Mouse (Mus musculus) neutrophil, adult 5-6 weeks (primary cell): ENCODE results near the gene Nsdhl. TPM values are rescaled to one million over a fixed set of nuclear protein-coding genes. Genes with fewer than 3 reads are reported as not detected.

Source experiments
- ATAC-seq: fragments of 151-379, 151-347 bp; 2 replicates; pipeline ENCODE4 v1.8.0; 2017; ENCODE audit warnings: mild to moderate bottlenecking, moderate TSS enrichment; ENCODE audit not compliant: insufficient number of reproducible peaks, poor library complexity, low FRiP score, severe bottlenecking; ENCODE audit errors: extremely low read depth
- total RNA-seq: library from RNA; stranded (forward); fragments of 200-1000 nt; gene quantifications from 2 replicates; pipeline ENCODE4 v1.2.3, GENCODE M21; 2017

Nsdhl gene
- total RNA-seq, 1 experiment from 2014 or later = 7.9 TPM

DNA sequence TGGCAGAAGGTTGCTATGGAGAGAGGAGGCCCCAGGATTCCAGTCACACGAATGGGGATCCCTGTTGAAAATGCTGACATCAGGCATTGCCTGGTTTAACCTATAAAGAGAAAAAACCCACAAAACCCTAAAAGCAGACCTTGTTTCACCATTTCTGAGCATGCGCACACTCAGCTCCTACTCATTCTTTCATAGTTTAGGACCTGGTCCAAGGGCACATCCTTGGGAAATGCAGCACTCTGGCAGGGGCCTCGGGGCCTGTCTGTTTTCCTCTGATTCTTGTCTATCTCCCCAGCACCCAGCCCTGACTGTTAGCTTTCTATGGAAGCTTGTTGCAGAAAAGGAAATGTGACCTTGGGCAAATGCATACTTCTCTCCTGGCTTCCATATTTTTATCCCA is 72.2 kb downstream of the Nsdhl start:
- ATAC-seq = no peak

DNA sequence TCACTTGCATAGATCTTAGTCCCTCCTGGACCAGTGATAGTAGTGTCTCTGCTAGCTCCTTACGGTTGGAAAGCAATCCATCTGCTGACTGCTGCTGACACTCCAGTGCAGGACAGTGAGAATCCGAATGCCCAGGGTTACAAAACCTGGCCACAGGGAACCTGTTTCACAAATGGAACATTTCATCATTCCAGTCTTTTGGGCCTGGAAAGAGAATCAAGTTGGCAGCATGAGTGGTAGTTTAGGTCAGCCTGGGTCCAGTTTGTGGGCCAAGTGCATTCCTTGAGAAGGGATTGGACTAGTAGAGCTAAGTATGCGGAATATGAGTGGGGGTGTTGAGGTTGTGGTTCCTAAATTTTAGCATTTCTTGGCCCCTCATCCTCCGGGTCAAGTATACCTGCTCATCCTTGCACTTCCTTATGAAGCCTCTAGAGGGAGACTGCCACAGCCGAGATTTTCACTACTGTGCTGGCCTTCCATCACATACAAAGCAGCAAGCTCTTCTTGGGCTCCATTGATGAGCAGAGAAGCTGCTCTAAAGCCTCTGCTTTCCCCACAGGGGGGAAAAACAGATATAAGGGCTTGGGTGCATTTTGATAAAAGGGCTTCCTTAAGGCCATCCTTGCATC is 74.0 kb downstream of the Nsdhl start:
- ATAC-seq = no peak

DNA sequence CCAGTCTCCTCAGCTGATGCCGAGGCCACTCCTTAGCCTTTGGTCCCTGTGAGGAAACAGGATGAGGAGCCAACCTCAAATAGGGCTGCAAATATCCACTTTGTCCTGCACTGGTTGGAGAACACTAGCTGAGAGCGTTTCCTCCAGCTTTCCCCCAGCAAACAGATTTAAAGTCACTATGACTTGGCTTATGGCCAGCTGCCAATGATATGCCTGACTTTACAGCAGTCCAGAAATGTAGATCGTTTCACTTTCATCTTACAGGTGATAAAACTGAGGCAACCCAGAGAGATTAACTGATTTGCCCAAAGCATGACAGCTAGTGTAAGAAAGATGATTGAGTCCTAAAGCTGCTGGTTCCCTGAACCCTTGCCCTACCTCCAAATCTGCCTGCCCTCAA is 77.2 kb downstream of the Nsdhl start:
- ATAC-seq = no peak

DNA sequence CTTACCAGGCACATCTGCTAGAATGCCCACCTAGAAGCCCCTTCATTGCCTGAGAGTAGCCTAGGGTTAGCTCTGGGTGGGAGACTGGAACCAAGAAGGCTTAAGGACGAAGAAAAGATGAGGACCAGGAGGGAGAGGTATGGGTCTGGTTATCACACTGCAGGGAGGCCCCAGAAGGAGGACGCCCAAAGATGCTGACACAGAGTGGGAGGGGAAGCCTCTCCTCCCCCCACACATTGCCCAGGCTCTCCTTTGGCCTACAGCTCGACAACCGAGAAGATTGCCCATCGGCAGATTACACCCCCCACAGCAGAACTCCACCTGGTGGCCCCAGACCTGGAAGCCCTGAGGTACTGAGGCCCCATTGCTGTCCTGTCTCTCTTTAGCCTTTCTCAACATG is 84.8 kb downstream of the Nsdhl start:
- no peak for ATAC-seq

DNA sequence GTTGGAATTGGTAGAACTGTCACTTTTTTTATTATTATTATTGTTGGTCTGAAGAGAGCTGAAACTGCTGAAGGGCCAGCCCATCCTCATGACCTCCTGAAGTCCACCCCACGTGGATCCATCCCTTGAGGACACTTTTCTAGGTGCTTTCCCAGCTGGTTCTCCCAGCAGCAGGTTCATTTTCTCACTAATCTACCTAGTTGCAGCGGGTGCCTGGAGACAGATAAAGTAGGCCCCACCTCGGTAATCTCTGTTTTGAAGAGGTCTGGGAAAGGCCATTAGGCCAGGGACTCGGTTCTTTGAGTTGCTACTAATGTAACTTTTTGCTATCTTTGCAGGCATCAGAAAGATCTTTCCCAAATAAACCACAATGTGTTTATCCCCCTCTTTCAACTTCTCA is 87.3 kb downstream of the Nsdhl start:
- ATAC-seq = no peak

DNA sequence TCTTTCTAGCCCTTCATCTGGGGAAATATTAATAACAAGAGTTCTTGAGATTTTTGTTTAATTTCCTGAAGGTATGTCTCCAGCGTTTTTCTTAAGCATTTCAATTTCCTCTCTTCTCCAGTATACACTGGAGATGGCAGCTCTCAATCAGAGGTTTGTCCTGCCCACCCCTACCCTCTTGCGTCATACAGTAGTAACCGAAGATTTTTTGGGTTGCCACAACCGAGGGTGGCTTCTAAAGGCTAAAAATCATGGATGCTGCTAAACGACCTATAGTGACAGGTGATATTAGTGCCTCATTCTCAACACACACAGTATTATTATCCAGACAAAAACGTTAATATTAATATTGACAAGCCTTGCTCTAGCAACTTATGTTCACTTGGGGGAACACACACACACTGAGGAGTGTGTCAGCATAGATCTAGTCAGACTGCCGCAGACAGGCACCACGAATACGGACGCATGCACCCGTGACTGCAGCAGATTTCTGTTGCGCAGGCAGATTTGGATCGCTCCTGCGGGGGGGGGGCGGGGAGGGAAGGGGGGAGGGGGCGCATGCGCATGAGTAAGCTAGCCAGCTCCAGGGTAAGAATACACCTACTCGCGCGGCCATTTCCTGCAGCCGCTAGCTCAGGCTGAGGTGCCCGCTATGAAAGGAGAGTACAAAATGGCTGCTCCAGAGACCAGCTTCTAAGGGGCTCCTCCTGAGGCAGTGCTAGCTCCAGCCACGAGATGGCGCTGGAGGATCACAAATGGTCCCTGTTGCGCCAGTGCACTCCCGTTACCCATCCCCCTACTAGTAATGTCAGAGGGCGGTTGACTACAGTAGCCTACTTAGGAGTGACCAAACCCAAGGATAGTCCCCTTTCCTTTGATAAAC is 89.5 kb downstream of the Nsdhl start:
- ATAC-seq = peak; percentile 98

Other genes with a start within 250 kb of the Nsdhl start
- gene Gabrq, start 93.4 kb upstream of the Nsdhl start, total RNA-seq = not detected in 2 replicates
- gene Cetn2, start 146 bp upstream of the Nsdhl start, total RNA-seq = 43.0 and 52.5 TPM in 2 replicates
- 0.70 and 1.2 TPM in 2 replicates for gene Zfp185, start 68.8 kb downstream of the Nsdhl start, total RNA-seq
- gene Pnma5, start 118.5 kb downstream of the Nsdhl start, total RNA-seq = not detected in 2 replicates
- gene Pnma3, start 146.2 kb downstream of the Nsdhl start, total RNA-seq = not detected in 2 replicates
- 14.2 and 15.1 TPM in 2 replicates for gene Xlr4a, start 163.9 kb downstream of the Nsdhl start, total RNA-seq
- 1.2 and 2.1 TPM in 2 replicates for gene Xlr3a, start 178.5 kb downstream of the Nsdhl start, total RNA-seq
- not detected in 2 replicates for gene Gm14685, start 198.5 kb downstream of the Nsdhl start, total RNA-seq
- not detected in 2 replicates for gene Xlr5b, start 230.2 kb downstream of the Nsdhl start, total RNA-seq
- not detected in 2 replicates for gene DXBay18, start 230.9 kb downstream of the Nsdhl start, total RNA-seq